Mouse (Mus musculus) CD8-positive naive resting alpha-beta T cell, adult 57 days (primary cell): Measurements from ENCODE around the gene Phyhipl. TPM values are rescaled to one million over a fixed set of nuclear protein-coding genes. Genes with fewer than 3 reads are reported as not detected.

Experiments
- total RNA-seq: library from RNA; stranded (reverse); gene quantifications from one replicate; pipeline ENCODE4 v1.2.4, GENCODE M21; 2023

Gene Phyhipl
- 0.37 TPM for total RNA-seq

GRCm38 (mm10) chr10:70655828-70656227 lies at the start of gene Phyhipl:
TSS of gene Phyhipl (minus strand) at chr10:70655965.

Other genes with a start within 250 kb of the Phyhipl start
- not detected for gene Fam13c, start 215.5 kb downstream of the Phyhipl start, total RNA-seq